Mouse (Mus musculus): ENCODE measurements around the gene Rpl7l1.
A peak's percentile ranks its signal among the peaks of the same experiment; 100 is the strongest.

Rpl7l1 gene

DNA sequence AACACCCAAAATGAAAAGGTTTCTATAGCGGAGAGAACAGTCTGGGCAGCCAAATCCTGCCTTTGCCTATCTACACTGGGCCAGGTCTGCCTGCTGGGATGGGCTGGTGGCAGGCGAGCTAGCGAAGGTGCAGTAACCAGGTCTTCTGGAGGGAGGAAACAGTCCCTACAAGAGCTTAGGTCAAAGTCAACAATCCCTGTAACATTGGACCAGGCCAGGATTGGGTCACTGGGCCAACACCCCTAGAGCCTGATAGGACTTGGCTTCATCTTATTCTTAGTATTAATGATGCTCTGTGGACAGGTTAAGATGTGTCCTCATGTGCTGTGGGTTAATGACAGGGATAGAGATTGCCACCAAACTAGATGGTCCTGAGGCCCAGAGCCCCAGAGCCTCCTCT lies 48.4 kb downstream of the Rpl7l1 start:
- no peak for DNase-seq

GRCm38 (mm10) chr17:46728904-46729318 lies 53.6 kb downstream of the Rpl7l1 start, which contains the start of gene Gnmt:
TSS of gene Gnmt (minus strand) at chr17:46729168.
- no peak for DNase-seq

- no peak for DNase-seq
These were observed 54.0 kb downstream of the Rpl7l1 start for GRCm38 (mm10) chr17:46728496-46728895.

DNA sequence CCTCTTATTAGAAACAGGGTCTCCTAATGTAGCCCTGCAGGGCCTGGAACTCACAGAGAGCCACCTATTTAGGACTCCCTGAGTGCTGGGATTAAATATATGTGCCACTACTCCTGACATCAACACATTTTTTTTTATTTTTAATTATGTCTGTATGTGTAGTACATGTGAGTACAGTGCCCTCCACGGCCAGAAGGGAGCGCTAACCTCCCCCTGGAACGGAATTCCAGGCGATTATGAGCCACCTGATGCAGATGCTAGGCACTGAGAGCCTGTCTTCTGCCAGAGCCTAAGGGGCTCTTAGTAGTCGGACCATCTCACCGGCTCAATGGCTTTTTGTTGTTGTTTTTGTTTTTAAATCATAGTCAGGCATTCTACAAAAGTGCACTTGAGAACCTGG lies 54.5 kb downstream of the Rpl7l1 start:
- DNase-seq: no peak

DNA sequence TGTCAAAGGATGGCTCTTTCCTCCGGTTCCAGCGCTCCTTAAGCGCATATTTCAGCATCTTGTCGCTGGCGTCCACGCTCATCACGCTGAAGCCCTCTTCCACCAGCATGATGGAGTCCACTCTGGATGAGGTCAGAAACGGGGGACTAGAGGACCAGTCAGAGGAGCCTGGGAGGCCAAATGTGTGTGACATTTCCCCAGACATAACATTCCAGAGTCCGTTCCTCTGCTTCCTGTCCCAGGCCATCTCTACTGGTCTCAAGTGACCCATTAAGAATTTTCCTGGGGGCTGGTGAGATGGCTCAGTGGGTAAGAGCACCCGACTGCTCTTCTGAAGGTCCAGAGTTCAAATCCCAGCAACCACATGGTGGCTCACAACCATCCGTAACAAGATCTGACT lies 55.2 kb downstream of the Rpl7l1 start:
- DNase-seq: no peak

DNA sequence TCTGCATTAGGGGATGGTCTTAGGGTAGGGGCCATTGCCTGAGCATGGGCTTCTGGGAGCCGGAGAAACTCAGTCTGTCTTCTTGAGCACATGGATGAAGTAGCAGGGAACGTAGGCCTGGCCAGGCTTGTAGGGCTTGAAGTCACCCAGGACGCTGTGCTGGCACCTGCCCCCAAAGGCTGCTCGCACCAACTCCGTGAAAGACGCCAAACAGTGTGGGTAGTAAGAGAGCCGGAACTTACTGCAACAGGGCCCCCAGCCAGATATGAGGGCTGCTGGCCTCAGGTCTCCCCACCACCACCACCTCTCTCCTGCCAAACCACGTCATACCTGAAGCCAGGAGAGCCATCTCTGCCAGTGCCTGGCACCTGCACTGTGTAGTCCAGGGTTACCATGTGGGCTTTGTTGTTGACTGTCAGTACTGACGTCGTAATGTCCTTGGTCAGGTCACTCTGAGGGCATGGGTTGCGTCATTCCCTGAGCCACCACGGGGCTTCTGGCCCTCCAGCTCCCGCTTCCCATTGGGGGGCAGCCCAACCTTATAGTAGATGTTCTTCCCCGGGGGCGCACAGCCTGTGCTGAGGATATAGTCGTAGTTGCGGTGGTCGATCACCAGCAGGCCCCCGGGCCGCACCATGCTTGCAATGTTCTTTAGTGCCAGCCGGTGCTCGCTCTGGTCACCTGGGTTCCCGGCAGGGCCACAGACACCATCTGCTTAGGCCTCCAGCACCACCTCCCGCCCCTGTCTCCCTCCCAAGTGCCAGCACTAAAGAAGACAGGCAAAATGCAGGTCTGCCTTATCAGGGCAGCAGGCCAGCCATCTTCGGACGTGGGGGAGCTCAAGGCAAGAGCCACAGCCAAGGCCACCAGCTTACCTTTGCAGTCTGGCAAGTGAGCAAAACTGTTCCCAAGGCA lies 56.5 kb downstream of the Rpl7l1 start:
- DNase-seq: no peak

DNA sequence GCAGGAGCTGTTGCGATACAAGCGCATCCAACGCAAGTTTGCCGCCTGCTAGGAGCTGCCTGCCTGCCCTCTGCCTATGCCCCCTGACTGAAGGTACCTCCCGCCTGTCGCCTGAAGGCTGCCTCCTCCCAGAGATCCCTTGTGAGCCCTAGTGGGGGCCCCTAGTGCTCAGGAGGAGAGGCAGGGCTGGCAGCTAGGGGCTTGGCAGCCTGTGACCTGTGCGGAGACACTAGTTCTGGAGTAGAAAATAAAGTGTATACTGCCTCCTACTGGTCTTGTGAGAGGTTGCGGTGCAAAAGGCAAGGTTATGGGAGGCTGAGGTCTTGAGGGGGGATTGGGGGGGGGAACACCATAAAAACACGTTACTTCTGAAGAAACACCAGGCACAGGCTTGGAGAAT lies 57.2 kb downstream of the Rpl7l1 start:
- peak in 1 of 2 experiments; percentile 47 for DNase-seq

- DNase-seq: no peak
These were observed 57.9 kb downstream of the Rpl7l1 start for GRCm38 (mm10) chr17:46724477-46725084.

Measured in thymus, adult 18-20 months (tissue).